Mouse (Mus musculus) CH12.LX (cell line): Measurements from ENCODE around the gene Cdh22. TPM values are rescaled to one million over a fixed set of nuclear protein-coding genes. Genes with fewer than 3 reads are reported as not detected.

Experiments used
- DNase-seq: peaks from one replicate; pipeline ENCODE4 v3.0.0-alpha.2; 2013; ENCODE audit errors: extremely low read depth
- H3K27ac ChIP-seq: 2 replicates; pipeline ENCODE4 v1.5.1; 2012; ENCODE audit warnings: low read depth, mild to moderate bottlenecking, control low read depth, moderate library complexity; ENCODE audit not compliant: insufficient read depth
- H3K27me3 ChIP-seq: replicated peaks from 2 replicates; pipeline ENCODE3; 2012; ENCODE audit warnings: inconsistent platforms
- H3K36me3 ChIP-seq, 2 experiments: replicated peaks in 1 of 2; 2 replicates each; pipeline versions ENCODE3 to v1.6.1; 2012; ENCODE audit warnings: inconsistent platforms in 1 of 2, low read length in 1 of 2, mild to moderate bottlenecking in 1 of 2, mixed read lengths in 1 of 2, moderate library complexity in 1 of 2; ENCODE audit not compliant: control insufficient read depth in 1 of 2, insufficient read depth in 1 of 2
- H3K4me1 ChIP-seq, 2 experiments: 2 replicates each; pipeline ENCODE4 v1.6.1; 2012; ENCODE audit warnings: inconsistent platforms in 1 of 2, moderate library complexity in 1 of 2; ENCODE audit not compliant: insufficient read depth in 2 of 2, control insufficient read depth in 1 of 2
- H3K4me2 ChIP-seq: 2 replicates; pipeline ENCODE4 v1.6.1; 2012; ENCODE audit warnings: low read depth, mild to moderate bottlenecking, control low read depth; ENCODE audit not compliant: poor library complexity, insufficient read depth, severe bottlenecking
- H3K4me3 ChIP-seq, 3 experiments: fragments of 150-350 bp in 1 of 3; sonication (generic) in 1 of 3; replicated peaks in 1 of 3; 2 replicates each; pipeline versions ENCODE3 to v1.5.1; 2011 to 2012; ENCODE audit warnings: low read depth in 2 of 3, low read length in 2 of 3, mild to moderate bottlenecking in 2 of 3, moderate library complexity in 2 of 3, control low read depth in 1 of 3, improper control_type of control experiment in 1 of 3, inconsistent platforms in 1 of 3, mixed read lengths in 1 of 3; ENCODE audit not compliant: poor library complexity in 1 of 3
- H3K79me2 ChIP-seq: replicated peaks from 2 replicates; pipeline ENCODE4 v1.6.1; 2012; ENCODE audit warnings: mild to moderate bottlenecking, moderate library complexity; ENCODE audit not compliant: control insufficient read depth, poor library complexity, insufficient read depth, severe bottlenecking; ENCODE audit errors: extremely low read depth
- H3K9ac ChIP-seq: 2 replicates; pipeline ENCODE4 v1.6.1; 2012; ENCODE audit warnings: low read depth, mild to moderate bottlenecking, control low read depth, moderate library complexity; ENCODE audit not compliant: insufficient read depth
- H3K9me3 ChIP-seq: replicated peaks from 2 replicates; pipeline ENCODE3; 2012; ENCODE audit warnings: low read length, inconsistent platforms, mixed read lengths
- CHD2 ChIP-seq: IDR thresholded peaks from 2 replicates; pipeline ENCODE4 v1.6.1; 2011; ENCODE audit warnings: low read length, improper control_type of control experiment
- CTCF ChIP-seq, 2 experiments: IDR thresholded peaks in 1 of 2; conservative IDR thresholded peaks in 1 of 2; 2 replicates each; pipeline ENCODE4 v1.5.1; 2011 to 2012; ENCODE audit warnings: low read depth in 2 of 2, low read length in 2 of 2, improper control_type of control experiment in 1 of 2, inconsistent platforms in 1 of 2, mild to moderate bottlenecking in 1 of 2, moderate library complexity in 1 of 2
- E2F4 ChIP-seq: IDR thresholded peaks from 2 replicates; pipeline ENCODE4 v1.6.1; 2011; ENCODE audit warnings: low read depth, low read length, improper control_type of control experiment; ENCODE audit not compliant: insufficient replicate concordance
- ELF1 ChIP-seq: IDR thresholded peaks from 2 replicates; pipeline ENCODE4 v1.6.1; 2014; ENCODE audit warnings: low read depth, mild to moderate bottlenecking, inconsistent platforms, low read length, improper control_type of control experiment
- EP300 ChIP-seq: IDR thresholded peaks from 2 replicates; pipeline ENCODE4 v1.6.1; 2011; ENCODE audit warnings: low read length, improper control_type of control experiment
- ETS1 ChIP-seq: conservative IDR thresholded peaks from 2 replicates; pipeline ENCODE4 v1.6.1; 2012; ENCODE audit warnings: low read depth, mild to moderate bottlenecking, inconsistent platforms, low read length, improper control_type of control experiment, moderate library complexity
- HCFC1 ChIP-seq: IDR thresholded peaks from 2 replicates; pipeline ENCODE4 v1.6.1; 2012; ENCODE audit warnings: low read depth, mild to moderate bottlenecking, inconsistent platforms, low read length, improper control_type of control experiment
- IRF4 ChIP-seq: IDR thresholded peaks from 2 replicates; pipeline ENCODE4 v1.6.1; 2014; ENCODE audit warnings: low read depth, mild to moderate bottlenecking, inconsistent platforms, low read length, improper control_type of control experiment
- JUND ChIP-seq: conservative IDR thresholded peaks from 2 replicates; pipeline ENCODE4 v1.6.1; 2011; ENCODE audit warnings: low read depth, low read length, improper control_type of control experiment
- MAFK ChIP-seq: IDR thresholded peaks from 2 replicates; pipeline ENCODE4 v1.6.1; 2011; ENCODE audit warnings: low read length, improper control_type of control experiment; ENCODE audit not compliant: insufficient replicate concordance
- MAZ ChIP-seq: IDR thresholded peaks from 2 replicates; pipeline ENCODE4 v1.6.1; 2012; ENCODE audit warnings: low read depth, mild to moderate bottlenecking, inconsistent platforms, low read length, improper control_type of control experiment, moderate library complexity
- NRF1 ChIP-seq: IDR thresholded peaks from 2 replicates; pipeline ENCODE4 v1.6.1; 2014; ENCODE audit warnings: low read depth, mild to moderate bottlenecking, inconsistent platforms, low read length, improper control_type of control experiment, moderate library complexity
- PAX5 ChIP-seq: IDR thresholded peaks from 2 replicates; pipeline ENCODE4 v1.6.1; 2012; ENCODE audit warnings: low read length, inconsistent platforms, mixed read lengths
- POLR2A ChIP-seq: IDR thresholded peaks from 2 replicates; pipeline ENCODE4 v1.6.1; 2011; ENCODE audit warnings: low read depth, mild to moderate bottlenecking, improper control_type of control experiment, low read length
- UBTF ChIP-seq: IDR thresholded peaks from 2 replicates; pipeline ENCODE4 v1.6.1; 2012; ENCODE audit warnings: low read depth, mild to moderate bottlenecking, inconsistent platforms, low read length, improper control_type of control experiment, moderate library complexity
- USF1 ChIP-seq: IDR thresholded peaks from 2 replicates; pipeline ENCODE4 v1.6.1; 2014; ENCODE audit warnings: low read depth, mild to moderate bottlenecking, inconsistent platforms, low read length, improper control_type of control experiment
- USF2 ChIP-seq: conservative IDR thresholded peaks from 2 replicates; pipeline ENCODE4 v1.6.1; 2011; ENCODE audit warnings: low read depth, low read length, improper control_type of control experiment
- ZC3H11A ChIP-seq: IDR thresholded peaks from 2 replicates; pipeline ENCODE4 v1.6.1; 2012; ENCODE audit warnings: low read depth, mild to moderate bottlenecking, inconsistent platforms, low read length, improper control_type of control experiment
- dilution Hi-C: fragments of 300-500 bp; cut with MboI; formaldehyde crosslinking; loops from 2 replicates; pipeline ENCODE4 v1.14.3; 2020; ENCODE audit warnings: low sequenced_read_pairs; ENCODE audit not compliant: extremely low pct_unique_long_range_greater_than_20kb, extremely low pct_ligation_motif_present
- in situ Hi-C: fragments of 300-500 bp; cut with MboI; formaldehyde crosslinking; loops from 3 replicates; pipeline ENCODE4 v1.14.3; 2019; ENCODE audit warnings: low sequenced_read_pairs, low pct_ligation_motif_present, low pct_unique_long_range_greater_than_20kb, mixed read lengths
- polyA plus RNA-seq: library from polyadenylated mRNA; unstranded; fragments of >175 nt; gene quantifications from 2 replicates; pipeline ENCODE4 v1.2.1, GENCODE M21; 2012; ENCODE audit warnings: low read depth; ENCODE audit not compliant: insufficient read length
- total RNA-seq, 2 experiments: library from RNA; depleted of rRNA; stranded (reverse); fragments of 300-350 nt in 1 of 2; fragments of >200 nt in 1 of 2; gene quantifications; 2 replicates each; pipeline ENCODE4 v1.2.3; 2012 to 2014

The Cdh22 gene
- total and polyA plus RNA-seq, 3 experiments: 0.08 TPM; not detected in 2

- no peaks in the 10 kb centered on the region for H3K9me3 ChIP-seq
- no peak for TF ChIP-seq MAZ
- no peak for TF ChIP-seq HCFC1
- no peak for TF ChIP-seq USF2
- TF ChIP-seq CHD2: no peak
- no peak for TF ChIP-seq PAX5
- TF ChIP-seq MAFK: no peak
- TF ChIP-seq NRF1: no peak
- no peak for TF ChIP-seq USF1
- TF ChIP-seq JUND: no peak
- no peak for TF ChIP-seq ETS1
- no peak for TF ChIP-seq ELF1
- TF ChIP-seq POLR2A: no peak
- no peak for TF ChIP-seq ZC3H11A
- TF ChIP-seq UBTF: no peak
- TF ChIP-seq E2F4: no peak
- H3K79me2 ChIP-seq: no peaks in the 10 kb centered on the region
- no peak overlapping the region for H3K27ac ChIP-seq
- no peak overlapping the region for H3K9ac ChIP-seq
- no peak overlapping the region for H3K4me3 ChIP-seq
- in situ Hi-C loops: no loop called here
- peaks cover 92% of the 10 kb centered on the region for H3K27me3 ChIP-seq
- H3K4me2 ChIP-seq: no peak overlapping the region
- no peak for DNase-seq
- dilution Hi-C loops: no loop called here
- H3K4me1 ChIP-seq: peaks cover 6 to 14% of the 10 kb centered on the region in 2 experiments
- H3K36me3 ChIP-seq: no peaks in the 10 kb centered on the region
Measured at GRCm38 (mm10) chr2:165252381-165252780, 17.7 kb upstream of the Cdh22 start.

GRCm38 (mm10) chr2:165250903-165251302 lies 16.2 kb upstream of the Cdh22 start:
- H3K4me2 ChIP-seq: no peak overlapping the region
- no peak for TF ChIP-seq HCFC1
- TF ChIP-seq CTCF (conservative IDR thresholded peaks at IDR 0.05 in 1 of 2, IDR thresholded peaks at IDR 0.05 in 1 of 2; ENCODE audit: low read depth in 2 of 2, low read length in 2 of 2): 0 out of 4 replicates have a peak, but pooled peaks of 1 of the 2 experiments have one; percentile 13
- TF ChIP-seq ETS1: no peak
- TF ChIP-seq EP300: no peak
- TF ChIP-seq IRF4: no peak
- peak; percentile 43; the same call in 1 of the 2 replicates for TF ChIP-seq ELF1
- H3K27ac ChIP-seq: no peak overlapping the region
- no peak overlapping the region for H3K4me3 ChIP-seq
- H3K79me2 ChIP-seq: no peaks in the 10 kb centered on the region
- H3K9ac ChIP-seq: no peak overlapping the region
- H3K4me1 ChIP-seq: peaks cover 4 to 6% of the 10 kb centered on the region in 2 experiments
- DNase-seq: no peak
- in situ Hi-C loops (no loop called here), dilution Hi-C loops (no loop called here)
- H3K27me3 ChIP-seq: peaks cover 91% of the 10 kb centered on the region
- H3K36me3 ChIP-seq: no peaks in the 10 kb centered on the region
- no peaks in the 10 kb centered on the region for H3K9me3 ChIP-seq
